Mouse (Mus musculus): ENCODE results near the gene Havcr2.

GRCm38 (mm10) chr11:46454453-46455045 is at the start of gene Havcr2:
- TF ChIP-seq EP300 (optimal IDR thresholded peaks at IDR 0.05) = no peak
- TF ChIP-seq CTCF (IDR thresholded peaks at IDR 0.05; ENCODE audit: low read depth) = no peak
